Mouse (Mus musculus): ENCODE results near the gene Zfp664. TPM values are rescaled to one million over a fixed set of nuclear protein-coding genes. Genes with fewer than 3 reads are reported as not detected.

The Zfp664 gene
- total and polyA plus RNA-seq, 2 experiments = 5.3 to 12.2 TPM

DNA sequence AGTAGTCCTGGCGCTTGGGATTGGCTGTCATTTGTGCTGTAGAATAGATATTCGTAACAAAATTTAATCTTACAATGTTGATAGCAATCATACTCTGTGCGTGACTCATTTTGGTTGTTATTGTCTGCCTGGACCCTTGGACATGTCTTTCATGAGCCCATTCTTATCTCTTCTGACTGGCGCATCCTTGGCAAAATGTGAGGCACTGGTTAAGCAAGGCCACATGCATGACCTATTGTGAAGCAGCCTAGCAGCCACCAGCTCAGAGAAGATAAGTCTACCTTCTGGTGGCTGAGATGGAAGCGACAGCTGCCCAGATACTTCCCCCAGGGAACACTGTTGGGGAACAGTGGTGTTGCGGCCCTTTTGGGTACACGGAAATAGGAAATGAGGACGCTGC, 26.2 kb downstream of the Zfp664 start:
- TF ChIP-seq CTCF (IDR thresholded peaks at IDR 0.05; ENCODE audit: low read depth, low read length) (no peak), POLR2A (IDR thresholded peaks at IDR 0.05; ENCODE audit: extremely low read depth, insufficient read depth, low read length) (no peak)
- Histone ChIP-seq H3K4me1 (ENCODE audit: control insufficient read depth, insufficient read depth, low read length) (peaks cover 8% of the 10 kb centered on the region), H3K27me3 (ENCODE audit: control insufficient read depth, insufficient read depth, low read length) (no peaks in the 10 kb centered on the region), H3K4me3 (ENCODE audit: insufficient read depth, low read depth, low read length) (no peak overlapping the region), H3K27ac (replicated peaks; ENCODE audit: insufficient read depth, low read depth, low read length) (no peak overlapping the region), H3K36me3 (ENCODE audit: control insufficient read depth, insufficient read depth, low read length) (peaks cover 13% of the 10 kb centered on the region), H3K9ac (ENCODE audit: low read depth, low read length) (no peak overlapping the region), H3K79me2 (ENCODE audit: control insufficient read depth, insufficient read depth, low read length) (no peaks in the 10 kb centered on the region)
- WGBS = 96% methylated on average over 8 of the region's 8 CpGs
- no peak for DNase-seq (ENCODE audit: extremely low read depth, low read depth, low spot score)

DNA sequence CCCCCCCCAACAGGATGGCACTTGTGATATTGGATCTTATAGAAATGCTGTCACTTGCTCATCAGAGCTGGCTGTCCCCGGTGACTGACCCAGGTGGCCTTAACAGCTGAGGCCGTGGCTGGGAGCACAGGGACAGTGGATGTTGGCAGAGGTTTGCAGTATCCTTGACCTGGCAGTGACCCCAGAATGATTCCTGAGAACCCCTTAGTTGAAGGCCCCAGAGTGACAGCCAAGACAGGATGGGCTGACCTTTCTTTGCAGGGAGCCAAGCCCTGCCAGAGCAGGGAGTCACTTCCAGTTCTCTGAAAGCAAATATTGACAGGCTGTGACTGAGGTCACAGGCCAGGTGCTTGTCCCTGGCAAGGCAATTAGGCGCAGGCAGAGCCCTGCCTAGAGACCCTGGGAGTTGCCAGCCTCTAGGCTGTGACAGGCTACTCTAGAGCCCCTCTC, 29.5 kb downstream of the Zfp664 start:
- Histone ChIP-seq H3K27me3 (ENCODE audit: control insufficient read depth, insufficient read depth, low read length) (no peaks in the 10 kb centered on the region), H3K36me3 (ENCODE audit: control insufficient read depth, insufficient read depth, low read length) (0 out of 2 replicates have a peak, but pooled peaks cover 1% of the 10 kb centered on the region), H3K9ac (ENCODE audit: low read depth, low read length) (peak overlapping the region; percentile 30; the same call in 1 of the 2 replicates), H3K4me3 (ENCODE audit: insufficient read depth, low read depth, low read length) (no peak overlapping the region), H3K27ac (replicated peaks; ENCODE audit: insufficient read depth, low read depth, low read length) (0 out of 2 replicates have a peak overlapping the region, but pooled peaks have one; percentile 18), H3K79me2 (ENCODE audit: control insufficient read depth, insufficient read depth, low read length) (no peaks in the 10 kb centered on the region), H3K4me1 (ENCODE audit: control insufficient read depth, insufficient read depth, low read length) (peaks cover 8% of the 10 kb centered on the region)
- peak; percentile 99 for DNase-seq (ENCODE audit: extremely low read depth, low read depth, low spot score)
- TF ChIP-seq POLR2A (IDR thresholded peaks at IDR 0.05; ENCODE audit: extremely low read depth, insufficient read depth, low read length) = no peak
- no peak for TF ChIP-seq CTCF (IDR thresholded peaks at IDR 0.05; ENCODE audit: low read depth, low read length)
- 8% methylated on average over 3 of the region's 3 CpGs for WGBS

DNA sequence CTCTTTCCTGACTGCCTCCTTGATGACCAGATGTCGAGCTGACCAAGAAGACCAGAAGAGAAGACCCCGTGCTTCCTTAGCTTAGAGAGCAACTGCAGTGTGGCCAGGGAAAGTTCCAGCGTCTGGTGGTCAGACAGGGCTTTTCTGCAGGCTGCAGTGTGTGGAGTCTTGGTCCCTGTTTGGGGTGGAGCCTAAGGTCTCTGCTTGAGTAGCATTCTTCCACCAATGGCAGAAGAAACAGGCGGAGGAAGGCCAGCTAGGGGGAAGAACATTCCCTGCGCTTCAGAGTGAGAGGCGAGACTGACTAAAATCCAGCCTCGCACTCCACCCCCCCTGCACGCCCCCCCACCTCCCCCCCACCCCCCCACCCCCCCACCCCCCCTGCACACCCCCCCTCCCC, 33.6 kb downstream of the Zfp664 start:
- 92% methylated on average over 6 of the region's 8 CpGs for WGBS
- no peaks in the 10 kb centered on the region for H3K27me3 ChIP-seq (ENCODE audit: control insufficient read depth, insufficient read depth, low read length)
- no peak for TF ChIP-seq CTCF (IDR thresholded peaks at IDR 0.05; ENCODE audit: low read depth, low read length)
- TF ChIP-seq POLR2A (IDR thresholded peaks at IDR 0.05; ENCODE audit: extremely low read depth, insufficient read depth, low read length) = no peak

GRCm38 (mm10) chr5:124899945-124900631, 37.6 kb downstream of the Zfp664 start:
- Histone ChIP-seq H3K4me3 (ENCODE audit: insufficient read depth, low read depth, low read length) (no peak overlapping the region), H3K27me3 (ENCODE audit: control insufficient read depth, insufficient read depth, low read length) (no peaks in the 10 kb centered on the region), H3K27ac (replicated peaks; ENCODE audit: insufficient read depth, low read depth, low read length) (no peak overlapping the region), H3K4me1 (ENCODE audit: control insufficient read depth, insufficient read depth, low read length) (peaks cover 9% of the 10 kb centered on the region), H3K9ac (ENCODE audit: low read depth, low read length) (no peak overlapping the region), H3K36me3 (ENCODE audit: control insufficient read depth, insufficient read depth, low read length) (no peaks in the 10 kb centered on the region), H3K79me2 (ENCODE audit: control insufficient read depth, insufficient read depth, low read length) (no peaks in the 10 kb centered on the region)
- 35% methylated on average over 20 of the region's 20 CpGs for WGBS
- peak; percentile 38 for DNase-seq (ENCODE audit: extremely low read depth, low read depth, low spot score)
- TF ChIP-seq POLR2A (IDR thresholded peaks at IDR 0.05; ENCODE audit: extremely low read depth, insufficient read depth, low read length) = no peak
- peak; percentile 99 for TF ChIP-seq CTCF (IDR thresholded peaks at IDR 0.05; ENCODE audit: low read depth, low read length)

More for the DNA sequence above, 33.6 kb downstream of the Zfp664 start:
- Histone ChIP-seq H3K27ac (replicated peaks; ENCODE audit: insufficient read depth, low read depth, low read length) (no peak overlapping the region), H3K4me3 (ENCODE audit: insufficient read depth, low read depth, low read length) (no peak overlapping the region), H3K79me2 (ENCODE audit: control insufficient read depth, insufficient read depth, low read length) (no peaks in the 10 kb centered on the region), H3K4me1 (ENCODE audit: control insufficient read depth, insufficient read depth, low read length) (peaks cover 12% of the 10 kb centered on the region), H3K36me3 (ENCODE audit: control insufficient read depth, insufficient read depth, low read length) (no peaks in the 10 kb centered on the region), H3K9ac (ENCODE audit: low read depth, low read length) (no peak overlapping the region)
- DNase-seq (ENCODE audit: extremely low read depth, low read depth, low spot score) = no peak

GRCm38 (mm10) chr5:124900738-124901490, 38.4 kb downstream of the Zfp664 start:
- WGBS = 52% methylated on average over 19 of the region's 19 CpGs
- no peak for DNase-seq (ENCODE audit: extremely low read depth, low read depth, low spot score)
- H3K9ac ChIP-seq (ENCODE audit: low read depth, low read length) = no peak overlapping the region
- no peaks in the 10 kb centered on the region for H3K27me3 ChIP-seq (ENCODE audit: control insufficient read depth, insufficient read depth, low read length)
- H3K4me1 ChIP-seq (ENCODE audit: control insufficient read depth, insufficient read depth, low read length) = peaks cover 9% of the 10 kb centered on the region
- no peak overlapping the region for H3K27ac ChIP-seq (replicated peaks; ENCODE audit: insufficient read depth, low read depth, low read length)
- H3K36me3 ChIP-seq (ENCODE audit: control insufficient read depth, insufficient read depth, low read length) = no peaks in the 10 kb centered on the region
- H3K4me3 ChIP-seq (ENCODE audit: insufficient read depth, low read depth, low read length) = no peak overlapping the region
- no peak for TF ChIP-seq POLR2A (IDR thresholded peaks at IDR 0.05; ENCODE audit: extremely low read depth, insufficient read depth, low read length)
- peak; percentile 43 for TF ChIP-seq CTCF (IDR thresholded peaks at IDR 0.05; ENCODE audit: low read depth, low read length)
- H3K79me2 ChIP-seq (ENCODE audit: control insufficient read depth, insufficient read depth, low read length) = no peaks in the 10 kb centered on the region

Data from liver, adult 2 months (tissue).